Mouse (Mus musculus) liver, embryonic 11.5 days (tissue): ENCODE results near the gene Ccdc88a. TPM values are rescaled to one million over a fixed set of nuclear protein-coding genes. Genes with fewer than 3 reads are reported as not detected.
A peak's percentile ranks its signal among the peaks of the same experiment; 100 is the strongest.

Source experiments
- ATAC-seq: fragments of 200-750 bp; cut with Nextera tagmentation; replicated peaks from 2 replicates; pipeline ENCODE4 v1.8.0; 2017; ENCODE audit warnings: moderate number of reproducible peaks, mild to moderate bottlenecking, moderate TSS enrichment, moderate library complexity; ENCODE audit not compliant: low FRiP score
- DNase-seq: peaks from one replicate; pipeline ENCODE4 v3.0.0-alpha.2; 2017; ENCODE audit warnings: low spot score
- H3K27ac ChIP-seq: fragments of 300-500 bp; sonication (generic); 2 replicates; pipeline ENCODE4 v1.5.1; 2014; ENCODE audit warnings: mild to moderate bottlenecking, low read depth, low read length, control low read depth
- H3K27me3 ChIP-seq: fragments of 300-500 bp; sonication (generic); replicated peaks from 2 replicates; pipeline ENCODE4 v1.6.1; 2014; ENCODE audit warnings: low read length, mixed read lengths; ENCODE audit not compliant: control insufficient read depth, insufficient read depth
- H3K36me3 ChIP-seq: fragments of 300-500 bp; sonication (generic); 2 replicates; pipeline ENCODE4 v1.6.1; 2014; ENCODE audit warnings: mild to moderate bottlenecking, low read length, moderate library complexity, mixed read lengths; ENCODE audit not compliant: control insufficient read depth, insufficient read depth
- H3K4me1 ChIP-seq: fragments of 300-500 bp; sonication (generic); replicated peaks from 2 replicates; pipeline ENCODE4 v1.6.1; 2014; ENCODE audit warnings: low read length, mixed read lengths; ENCODE audit not compliant: control insufficient read depth, insufficient read depth
- H3K4me2 ChIP-seq: fragments of 300-500 bp; sonication (generic); 2 replicates; pipeline ENCODE4 v1.6.1; 2014; ENCODE audit warnings: mild to moderate bottlenecking, control low read depth, moderate library complexity
- H3K4me3 ChIP-seq: fragments of 300-500 bp; sonication (generic); 2 replicates; pipeline ENCODE4 v1.5.1; 2014; ENCODE audit warnings: low read depth, low read length, control low read depth
- H3K9ac ChIP-seq: fragments of 300-500 bp; sonication (generic); 2 replicates; pipeline ENCODE4 v1.6.1; 2014; ENCODE audit warnings: low read depth, low read length, control low read depth
- H3K9me3 ChIP-seq: fragments of 300-500 bp; sonication (generic); 2 replicates; pipeline ENCODE4 v1.6.1; 2016; ENCODE audit warnings: low read length, inconsistent platforms, mixed read lengths; ENCODE audit not compliant: control insufficient read depth
- WGBS: fragments of 180-500 bp; shearing (Covaris S2); extraction: QIAGEN DNeasy Blood & Tissue Kit; methylation state at CpG from one replicate; pipeline ENCODE4 v1.1.7; 2014; 5-methylcytosine and 5-hydroxymethylcytosine counted together
- polyA plus RNA-seq: library from polyadenylated mRNA; unstranded; fragments of >200 nt; fragmentation: Nextera tagmentation; extraction: Ambion mirVana; gene quantifications from 2 replicates; pipeline ENCODE4 v1.2.1, GENCODE M21; 2014

The Ccdc88a gene
- polyA plus RNA-seq, 1 experiment from 2014 or later, result 12.8 TPM

GRCm38 (mm10) chr11:29503948-29504893 lies 130.8 kb downstream of the Ccdc88a start:
- ATAC-seq, result peak; percentile 93
- H3K27ac ChIP-seq, result no peak overlapping the region; the same call in 1 of the 2 replicates
- no peaks in the 10 kb centered on the region for H3K9me3 ChIP-seq
- 72% methylated on average over 10 of the region's 10 CpGs for WGBS
- no peak overlapping the region; the same call in 1 of the 2 replicates for H3K4me2 ChIP-seq
- no peaks in the 10 kb centered on the region; the same call in 1 of the 2 replicates for H3K36me3 ChIP-seq
- H3K4me1 ChIP-seq, result peaks cover 9% of the 10 kb centered on the region
- no peak overlapping the region for H3K9ac ChIP-seq
- H3K4me3 ChIP-seq, result no peak overlapping the region
- no peaks in the 10 kb centered on the region for H3K27me3 ChIP-seq
- no peak for DNase-seq

GRCm38 (mm10) chr11:29504899-29505625 lies 131.6 kb downstream of the Ccdc88a start:
- Histone ChIP-seq H3K9me3 (no peaks in the 10 kb centered on the region), H3K4me3 (no peak overlapping the region), H3K36me3 (no peaks in the 10 kb centered on the region; the same call in 1 of the 2 replicates), H3K4me1 (peaks cover 9% of the 10 kb centered on the region), H3K4me2 (no peak overlapping the region; the same call in 1 of the 2 replicates), H3K27ac (peak overlapping the region; percentile 70; the same call in 1 of the 2 replicates), H3K9ac (no peak overlapping the region), H3K27me3 (no peaks in the 10 kb centered on the region)
- DNase-seq (no peak), ATAC-seq (peak; percentile 43)
- 75% methylated on average over 2 of the region's 2 CpGs for WGBS

GRCm38 (mm10) chr11:29509421-29509820 lies 136.0 kb downstream of the Ccdc88a start:
- DNase-seq (no peak), ATAC-seq (no peak)
- Histone ChIP-seq H3K4me1 (peaks cover 10% of the 10 kb centered on the region), H3K27ac (no peak overlapping the region), H3K9ac (no peak overlapping the region), H3K4me3 (no peak overlapping the region), H3K4me2 (no peak overlapping the region), H3K27me3 (no peaks in the 10 kb centered on the region), H3K36me3 (peaks cover 4% of the 10 kb centered on the region; the same call in 1 of the 2 replicates), H3K9me3 (no peaks in the 10 kb centered on the region)
- 94% methylated on average over 1 of the region's 1 CpGs for WGBS

- Histone ChIP-seq H3K27ac (no peak overlapping the region), H3K9me3 (no peaks in the 10 kb centered on the region), H3K4me1 (peaks cover 5% of the 10 kb centered on the region; the same call in 1 of the 2 replicates), H3K36me3 (peaks cover 4% of the 10 kb centered on the region; the same call in 1 of the 2 replicates), H3K27me3 (no peaks in the 10 kb centered on the region), H3K4me3 (no peak overlapping the region), H3K9ac (no peak overlapping the region), H3K4me2 (no peak overlapping the region)
- ATAC-seq (no peak), DNase-seq (no peak)
- WGBS, result 87% methylated on average over 4 of the region's 4 CpGs
Measured at GRCm38 (mm10) chr11:29512818-29513535, 139.5 kb downstream of the Ccdc88a start.

GRCm38 (mm10) chr11:29514325-29514681 lies 140.8 kb downstream of the Ccdc88a start:
- Histone ChIP-seq H3K27me3 (no peaks in the 10 kb centered on the region), H3K9ac (peak overlapping the region; percentile 86), H3K36me3 (peaks cover 4% of the 10 kb centered on the region; the same call in 1 of the 2 replicates), H3K4me3 (peak overlapping the region; percentile 74), H3K9me3 (no peaks in the 10 kb centered on the region), H3K4me1 (peaks cover 5% of the 10 kb centered on the region; the same call in 1 of the 2 replicates), H3K4me2 (peak overlapping the region; percentile 67), H3K27ac (peak overlapping the region; percentile 71)
- WGBS, result 12% methylated on average over 10 of the region's 10 CpGs
- ATAC-seq (0 out of 2 replicates have a peak, but pooled peaks have one; percentile 0), DNase-seq (no peak)

GRCm38 (mm10) chr11:29514682-29515412 lies 141.4 kb downstream of the Ccdc88a start, which contains the start of gene Prorsd1:
TSS of gene Prorsd1 (minus strand) at chr11:29515033.
- H3K4me2 ChIP-seq, result peak within 1 kb of the TSS; percentile 67
- H3K4me3 ChIP-seq, result peak within 1 kb of the TSS; percentile 74
- ATAC-seq (peak; percentile 99), DNase-seq (peak; percentile 93)
- H3K36me3 ChIP-seq, result peaks cover 4% of the 10 kb centered on the region; the same call in 1 of the 2 replicates
- WGBS, result 2% methylated on average over 40 of the region's 40 CpGs
- peak within 1 kb of the TSS; percentile 71 for H3K27ac ChIP-seq
- peaks cover 5% of the 10 kb centered on the region; the same call in 1 of the 2 replicates for H3K4me1 ChIP-seq
- peak within 1 kb of the TSS; percentile 86 for H3K9ac ChIP-seq
- H3K9me3 ChIP-seq, result no peaks in the 10 kb centered on the region
- H3K27me3 ChIP-seq, result no peaks in the 10 kb centered on the region

GRCm38 (mm10) chr11:29525988-29526794 lies 152.7 kb downstream of the Ccdc88a start, which contains the start of gene Mtif2:
TSS of gene Mtif2 (plus strand) at chr11:29526408.
- H3K36me3 ChIP-seq, result no peaks in the 10 kb centered on the region
- peak within 1 kb of the TSS; percentile 84 for H3K9ac ChIP-seq
- H3K27ac ChIP-seq, result peak within 1 kb of the TSS; percentile 84
- H3K4me1 ChIP-seq, result peaks cover 6% of the 10 kb centered on the region
- H3K4me2 ChIP-seq, result peak within 1 kb of the TSS; percentile 78
- no peaks in the 10 kb centered on the region for H3K9me3 ChIP-seq
- H3K27me3 ChIP-seq, result no peaks in the 10 kb centered on the region
- WGBS, result 2% methylated on average over 47 of the region's 47 CpGs
- H3K4me3 ChIP-seq, result peak within 1 kb of the TSS; percentile 84
- DNase-seq (peak; percentile 91), ATAC-seq (peak; percentile 97)
